Mouse (Mus musculus): ENCODE measurements around the gene Rhobtb3.

Gene Rhobtb3

DNA sequence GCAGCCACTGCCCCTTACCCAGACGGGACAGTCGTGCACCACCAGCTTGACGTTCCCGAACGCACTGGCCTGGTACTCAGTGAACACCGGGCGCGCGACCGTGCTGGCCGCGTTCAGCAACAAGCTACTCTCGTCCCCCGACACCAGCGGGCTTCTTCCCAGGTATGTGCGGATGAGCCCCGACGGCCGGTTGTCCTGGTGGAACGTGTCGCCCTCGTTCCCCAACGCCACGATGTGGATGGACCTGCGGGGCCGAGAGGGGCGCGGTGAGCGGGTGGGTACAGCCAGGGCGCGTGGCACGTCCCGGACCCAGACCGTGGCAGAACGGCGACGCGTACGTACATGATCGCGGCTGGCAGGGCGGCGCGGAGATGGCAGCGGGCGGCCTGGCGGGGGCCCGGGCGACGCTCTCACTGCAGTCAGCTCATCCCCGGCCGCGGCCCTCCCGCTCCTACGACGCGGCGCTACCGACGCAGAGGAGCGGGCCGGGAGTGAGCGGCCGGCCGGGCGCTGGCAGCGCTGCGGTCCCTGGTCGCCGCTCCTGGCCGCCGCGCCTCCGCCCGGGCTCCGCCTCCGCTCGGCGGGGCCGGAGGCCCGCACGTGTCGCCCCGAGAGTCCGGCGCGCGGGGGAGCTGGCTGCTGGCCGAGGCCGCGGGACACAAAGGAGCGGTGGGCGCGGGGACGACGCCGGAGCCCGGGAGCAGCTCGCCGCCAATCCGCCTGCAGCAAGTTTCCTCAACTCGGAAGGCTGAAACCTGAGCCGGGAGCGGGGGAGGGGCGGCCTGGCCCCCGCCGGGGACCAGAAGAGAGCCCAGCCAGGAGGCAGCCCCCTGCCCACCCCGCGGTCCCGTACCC is at the start of gene Rhobtb3:
Rhobtb3 (minus strand) TSS at position 737 of the 855 bp plus-strand sequence.
- in situ Hi-C loops (cut with MboI; ENCODE audit: low sequenced_read_pairs), result no loop called here

DNA sequence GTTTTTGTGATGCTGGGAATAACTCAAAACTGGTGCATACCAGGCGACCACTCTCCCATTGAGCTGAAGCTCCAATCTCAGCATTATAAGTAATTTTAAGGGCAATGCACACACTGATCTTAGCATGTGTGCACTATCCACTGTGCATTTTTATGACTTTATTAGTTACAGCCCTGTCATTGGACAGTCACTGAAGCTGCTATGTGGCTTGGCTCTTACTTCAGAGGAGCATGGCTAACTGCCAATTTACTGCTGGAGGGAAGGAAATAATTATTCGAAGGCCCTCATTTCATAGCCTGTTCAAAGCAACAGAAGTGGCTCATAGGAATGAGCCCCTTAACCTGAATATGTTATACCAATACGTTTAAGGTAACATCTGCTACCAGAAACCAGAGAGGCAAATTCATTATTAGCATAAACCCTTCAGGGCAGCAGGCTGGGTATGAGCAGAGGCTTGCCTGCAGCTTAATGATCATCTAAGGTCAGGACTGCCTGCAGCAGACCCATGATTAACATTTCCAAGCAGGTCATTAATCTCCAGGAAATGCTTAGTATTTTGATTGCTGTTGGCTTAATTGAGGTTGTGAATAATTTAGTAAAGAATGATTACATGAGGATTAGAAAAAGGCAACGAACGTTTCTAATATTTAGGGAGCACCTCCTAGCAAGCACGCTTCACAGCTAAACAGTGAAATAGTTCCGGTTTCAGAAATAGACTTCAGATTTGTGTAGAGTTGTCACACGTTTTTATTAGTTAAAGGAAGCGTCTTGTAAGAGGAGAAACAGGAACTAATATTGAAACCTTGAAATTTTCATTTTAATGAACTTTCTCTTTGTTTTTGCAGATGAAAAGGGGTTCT is 48.7 kb upstream of the Rhobtb3 start:
- in situ Hi-C loops (cut with MboI; ENCODE audit: low sequenced_read_pairs), result no loop called here

DNA sequence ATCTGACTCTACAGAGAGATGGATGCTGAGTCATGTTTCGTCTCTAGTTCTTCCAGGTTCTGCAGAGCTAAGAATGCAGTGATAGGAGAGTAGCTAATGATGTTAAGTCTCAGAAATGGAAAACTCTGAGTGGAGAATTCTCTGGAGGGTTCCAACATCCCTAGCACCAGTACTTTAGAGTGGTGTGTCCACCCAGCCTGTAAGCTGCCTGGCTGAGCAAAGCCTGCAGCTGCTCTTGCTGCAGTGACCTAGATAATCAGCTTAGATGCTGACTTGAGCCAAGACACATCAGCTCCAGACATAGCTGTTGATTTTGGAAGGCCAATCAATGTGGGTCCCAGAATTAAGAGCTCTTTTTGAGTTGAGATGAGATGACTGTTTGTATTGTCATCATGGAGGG is 44.4 kb upstream of the Rhobtb3 start:
- in situ Hi-C loops (cut with MboI; ENCODE audit: low sequenced_read_pairs), result no loop called here

DNA sequence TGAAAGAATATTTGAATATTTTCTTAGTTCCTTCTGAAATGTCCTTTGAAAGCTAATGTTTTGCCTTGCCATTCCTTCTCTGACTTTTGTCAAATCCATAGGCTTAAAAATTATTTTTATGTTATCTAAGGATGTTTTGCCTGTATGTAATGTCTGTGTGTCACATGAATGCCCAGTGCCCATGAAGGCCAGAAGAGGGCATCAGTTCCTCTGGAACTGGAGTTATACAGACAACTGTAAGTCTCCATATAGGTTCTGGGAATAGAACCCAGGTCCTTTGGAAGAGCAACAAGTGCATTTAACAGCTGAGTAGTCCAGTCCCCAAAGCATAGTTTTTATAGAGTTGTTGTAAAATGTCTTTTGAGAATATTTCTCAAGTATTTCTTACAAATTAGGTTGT is 38.2 kb upstream of the Rhobtb3 start:
- in situ Hi-C loops (cut with MboI; ENCODE audit: low sequenced_read_pairs), result no loop called here

DNA sequence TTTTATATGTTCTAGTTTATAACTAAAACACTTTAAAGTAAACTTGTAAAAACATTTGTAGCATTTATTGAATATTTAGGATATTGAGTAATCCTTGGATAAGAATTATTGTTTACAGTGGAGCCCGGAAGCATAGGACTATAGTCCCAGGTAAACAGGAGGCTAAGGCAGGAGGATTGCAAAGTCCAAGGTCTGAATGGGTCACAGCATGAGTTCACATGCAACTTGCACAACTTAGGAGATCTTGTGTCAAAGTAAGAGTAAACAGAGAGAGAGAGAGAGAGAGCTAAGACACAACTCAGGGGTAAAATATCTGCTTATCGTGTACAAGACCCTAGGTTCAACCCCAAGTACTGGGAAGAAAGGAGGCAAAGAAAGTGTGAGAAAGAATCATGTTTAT is 32.9 kb upstream of the Rhobtb3 start:
- in situ Hi-C loops (cut with MboI; ENCODE audit: low sequenced_read_pairs), result no loop called here

DNA sequence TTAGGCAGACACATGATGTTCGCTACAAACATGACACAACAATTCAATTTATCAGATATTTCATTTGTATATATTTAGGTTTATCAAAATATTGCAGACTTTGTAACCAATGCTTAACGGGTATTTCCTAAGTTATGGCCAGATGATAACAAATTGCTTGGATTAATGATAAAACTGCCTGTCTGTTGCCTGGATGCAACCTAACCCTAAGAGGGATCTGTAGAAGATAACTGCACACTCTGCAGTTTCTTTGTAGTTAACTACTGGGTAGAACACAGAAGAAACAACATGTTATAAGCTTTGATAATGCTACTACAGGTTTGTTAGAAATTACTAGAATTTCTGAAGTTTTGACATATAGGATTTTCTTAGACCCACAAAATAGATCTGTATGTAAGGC is 32.5 kb upstream of the Rhobtb3 start:
- in situ Hi-C loops (cut with MboI; ENCODE audit: low sequenced_read_pairs), result no loop called here

DNA sequence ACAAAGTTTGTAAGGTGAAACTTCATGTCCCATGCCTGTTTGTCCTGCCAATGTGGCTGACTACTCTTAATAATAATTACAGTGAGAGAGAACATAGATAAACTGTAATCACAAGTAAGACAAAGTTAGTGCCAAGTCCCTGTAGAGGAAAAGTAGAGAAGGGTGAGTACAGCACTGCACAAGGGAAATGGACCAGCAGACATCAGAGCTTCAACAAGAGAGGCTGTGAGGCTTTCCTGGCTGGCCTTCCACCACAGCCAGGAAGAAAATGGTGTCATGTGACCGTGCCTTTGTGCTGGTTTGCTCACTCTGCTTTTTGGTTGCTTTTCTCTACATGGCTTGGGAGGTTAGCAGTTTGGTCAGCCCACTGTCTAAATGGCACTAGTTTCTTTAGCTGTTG is 31.9 kb upstream of the Rhobtb3 start:
- in situ Hi-C loops (cut with MboI; ENCODE audit: low sequenced_read_pairs), result no loop called here

DNA sequence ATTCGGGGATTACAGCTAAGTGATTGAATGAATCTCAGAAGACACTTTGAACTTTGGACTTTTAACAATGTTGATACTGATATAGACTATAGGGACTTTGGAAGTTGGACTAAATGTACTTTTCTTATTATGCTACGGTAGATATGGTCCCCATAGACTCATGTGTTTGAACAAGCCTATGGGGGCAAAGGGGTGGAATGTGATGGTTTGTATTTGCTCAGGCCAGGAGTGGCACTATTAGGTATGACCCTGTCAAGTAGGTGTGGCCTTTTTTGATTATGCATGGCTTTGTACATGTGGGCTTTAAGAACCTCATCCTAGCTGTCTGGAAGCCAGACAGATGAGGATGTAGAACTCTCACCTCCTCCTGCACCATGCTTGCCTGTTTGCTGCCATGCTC is 30.8 kb upstream of the Rhobtb3 start:
- in situ Hi-C loops (cut with MboI; ENCODE audit: low sequenced_read_pairs), result no loop called here

DNA sequence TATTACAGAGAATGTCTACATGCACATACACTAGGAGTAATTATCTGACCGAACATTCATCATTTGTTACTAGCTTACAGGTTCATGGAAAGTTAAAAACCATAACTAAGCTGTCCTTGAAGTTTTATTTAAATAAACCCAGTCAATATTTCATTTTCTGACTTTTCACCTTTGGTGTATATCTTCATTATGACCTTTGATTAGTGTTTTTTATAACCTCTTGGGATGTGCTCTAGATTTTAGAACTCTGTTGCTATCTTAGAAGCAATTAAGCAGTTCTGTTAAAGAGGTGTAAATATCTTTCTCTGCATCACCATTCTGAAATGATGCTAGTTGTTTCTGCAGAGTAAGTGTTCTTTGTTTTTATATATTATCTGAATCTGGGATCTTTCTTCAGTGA is 23.1 kb upstream of the Rhobtb3 start, which contains the start of gene Spata9:
Spata9 (plus strand) TSS at position 301 of the 400 bp plus-strand sequence.
- in situ Hi-C loops (cut with MboI; ENCODE audit: low sequenced_read_pairs), result no loop called here

DNA sequence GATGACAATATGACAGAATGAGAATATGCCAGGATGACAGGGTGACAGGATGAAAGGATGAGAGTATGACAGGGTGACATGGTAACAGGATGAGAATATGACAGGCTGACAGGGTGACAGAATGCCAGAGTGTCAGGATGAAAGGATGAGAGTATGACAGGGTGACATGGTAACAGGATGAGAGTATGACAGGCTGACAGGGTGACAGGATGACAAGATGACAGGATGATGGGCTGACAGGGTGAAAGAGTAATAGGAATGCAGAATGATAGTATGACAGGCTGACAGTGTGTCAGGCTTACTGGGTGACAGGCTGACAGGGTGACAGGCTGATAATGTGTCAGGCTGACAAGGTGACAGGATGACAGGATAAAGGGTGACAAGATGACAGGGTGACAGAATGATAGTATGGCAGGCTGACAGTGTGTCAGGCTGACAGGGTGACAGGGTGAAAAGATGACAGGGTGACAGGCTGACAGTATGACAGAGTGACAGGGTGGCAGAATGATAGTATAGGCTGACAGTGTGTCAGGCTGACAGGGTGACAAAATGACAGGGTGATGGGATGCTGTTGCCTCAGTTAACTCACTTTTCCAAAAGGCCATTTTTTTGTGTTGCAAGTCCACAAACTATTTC is 11.8 kb upstream of the Rhobtb3 start:
- in situ Hi-C loops (cut with MboI; ENCODE audit: low sequenced_read_pairs), result no loop called here

DNA sequence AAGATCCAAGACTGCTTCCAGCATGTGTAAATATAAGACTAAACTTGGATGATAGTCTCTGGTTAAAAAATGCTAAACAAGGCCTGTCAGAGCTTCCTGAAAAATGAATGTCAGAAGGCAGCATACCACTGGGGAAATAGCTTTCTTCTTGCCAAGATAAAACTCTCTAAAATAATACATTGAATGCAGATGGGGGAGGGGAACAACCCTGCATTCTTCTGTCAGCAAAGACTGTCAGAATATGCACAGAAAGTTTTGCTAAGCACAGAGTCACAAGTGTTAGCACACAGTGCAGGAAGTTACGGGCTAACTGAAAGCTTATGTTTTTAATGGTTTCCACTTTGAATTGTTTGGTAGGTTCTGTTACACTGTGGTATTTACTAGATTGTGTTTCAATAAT is 6.6 kb upstream of the Rhobtb3 start:
- in situ Hi-C loops (cut with MboI; ENCODE audit: low sequenced_read_pairs), result no loop called here

DNA sequence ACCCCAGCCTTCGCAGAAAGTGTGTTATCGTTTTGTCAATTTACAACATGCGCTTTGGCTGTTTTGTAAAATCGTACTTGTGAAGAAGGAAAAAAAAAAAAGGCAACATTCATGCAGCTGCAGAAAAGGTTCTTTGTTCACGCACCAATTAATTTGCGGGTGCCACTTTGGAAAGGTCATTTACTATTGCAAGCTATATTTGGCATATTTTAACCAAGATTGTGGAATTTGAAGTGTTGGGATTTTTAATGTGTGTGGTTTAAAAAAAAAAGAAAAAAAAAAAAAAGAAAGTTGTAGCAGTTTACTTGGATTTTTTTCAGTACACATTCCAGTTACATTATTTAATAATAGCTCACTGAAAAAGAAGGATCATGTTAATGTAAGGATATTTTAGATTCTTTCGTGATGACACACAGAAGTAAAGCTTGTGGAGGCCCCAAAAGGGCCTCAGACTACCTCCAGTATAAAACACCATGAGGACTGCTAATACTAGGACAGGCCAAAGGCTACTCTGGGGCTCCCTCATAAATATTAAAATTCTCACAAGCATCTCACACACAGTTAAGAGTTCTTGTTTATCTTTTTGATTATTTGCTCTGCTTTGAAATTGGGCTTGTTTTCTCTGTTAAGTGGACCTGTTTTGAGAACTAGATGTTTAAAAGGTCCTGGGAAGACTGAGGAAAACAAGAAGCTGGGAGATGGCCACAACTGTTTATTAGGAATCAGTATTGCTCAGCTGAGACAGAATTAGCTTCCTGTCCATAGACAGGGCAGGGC is 507 bp upstream of the Rhobtb3 start:
- in situ Hi-C loops (cut with MboI; ENCODE audit: low sequenced_read_pairs), result no loop called here

DNA sequence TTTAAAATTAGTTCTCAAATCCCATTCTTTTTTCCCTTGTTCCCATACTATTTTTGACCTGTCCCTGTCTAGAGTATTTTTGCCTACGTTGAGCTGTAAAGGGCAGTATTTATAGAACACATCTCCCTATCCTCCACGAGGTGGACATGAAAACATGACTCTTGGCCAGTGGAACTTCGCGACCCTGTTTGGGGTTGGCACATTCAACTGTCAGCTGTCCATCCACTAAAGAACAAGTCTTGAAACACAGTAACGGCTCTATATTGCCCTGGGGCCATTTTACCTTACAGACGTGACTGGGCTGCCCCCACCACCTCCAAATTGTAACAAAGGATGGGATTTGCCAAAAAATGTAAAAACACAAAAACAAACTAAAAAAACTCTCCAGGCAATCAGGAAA is 994 bp downstream of the Rhobtb3 start:
- in situ Hi-C loops (cut with MboI; ENCODE audit: low sequenced_read_pairs), result no loop called here

DNA sequence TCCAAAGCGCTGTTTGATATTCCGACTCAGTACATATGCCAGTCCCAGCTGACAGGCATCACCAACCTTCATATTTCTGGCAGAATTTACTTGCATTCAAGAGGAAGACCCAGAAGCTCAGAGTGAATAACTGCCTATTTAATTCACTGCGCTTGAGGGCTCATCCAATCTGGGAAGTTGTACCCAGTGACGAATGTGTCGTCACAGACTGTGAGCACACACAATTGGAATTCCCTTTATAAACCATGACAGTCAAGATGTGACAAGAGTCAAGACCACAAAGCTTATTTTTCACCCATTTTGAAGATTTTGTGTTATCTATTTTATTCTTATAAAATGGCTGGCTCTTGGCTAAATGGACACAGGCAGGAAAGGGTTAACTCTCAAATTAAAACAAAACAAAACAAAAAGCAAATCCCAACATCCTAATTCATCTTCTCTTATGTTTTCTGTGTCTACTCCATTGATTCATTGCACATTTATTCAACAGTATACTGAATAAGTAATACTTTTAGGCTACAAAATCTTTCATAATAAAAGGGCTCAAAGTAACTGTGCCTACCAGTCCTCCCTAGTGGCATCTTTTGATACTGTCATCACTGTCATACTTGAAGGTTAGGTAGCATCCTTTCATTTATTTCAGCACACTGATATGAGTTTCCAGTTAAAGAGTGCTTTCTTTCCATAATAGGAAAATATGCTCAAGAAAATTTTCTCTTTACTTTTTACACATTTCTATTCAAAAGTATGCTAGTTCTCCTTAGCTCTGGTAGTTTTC is 2.0 kb downstream of the Rhobtb3 start:
- in situ Hi-C loops (cut with MboI; ENCODE audit: low sequenced_read_pairs), result no loop called here

DNA sequence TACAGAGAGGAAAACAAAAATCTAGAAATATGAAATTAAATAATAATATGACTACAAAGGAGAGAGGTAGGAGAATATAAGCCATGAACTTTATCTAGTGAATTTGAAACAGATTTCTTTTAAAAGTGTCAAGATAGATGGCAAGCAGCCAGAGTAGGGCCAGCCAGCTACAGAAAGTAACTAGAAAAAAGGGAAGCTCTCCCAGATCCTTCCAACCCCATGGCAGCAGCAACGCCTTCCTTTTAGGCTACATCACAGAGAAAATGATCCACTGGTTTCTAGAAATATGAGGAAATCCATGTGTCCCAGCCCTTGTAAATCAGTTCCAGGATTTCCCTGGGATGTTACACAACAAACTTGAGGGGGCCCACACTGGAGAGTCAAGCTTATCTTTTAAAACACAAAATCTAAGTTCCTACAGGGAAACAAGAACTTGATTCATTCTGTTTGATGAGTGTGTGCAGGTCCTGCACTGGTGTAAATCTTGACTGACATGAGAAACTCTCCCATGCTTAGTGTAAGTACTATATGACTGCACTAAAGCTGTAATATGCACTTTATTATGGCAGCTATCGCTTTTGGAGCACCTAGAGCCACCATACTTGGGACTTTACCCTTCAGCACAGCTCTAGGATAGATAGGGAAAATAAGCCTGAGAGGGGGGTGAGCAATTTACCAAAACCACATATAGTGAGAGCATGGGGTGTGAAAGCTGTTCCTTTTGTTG is 2.8 kb downstream of the Rhobtb3 start:
- in situ Hi-C loops (cut with MboI; ENCODE audit: low sequenced_read_pairs), result no loop called here

DNA sequence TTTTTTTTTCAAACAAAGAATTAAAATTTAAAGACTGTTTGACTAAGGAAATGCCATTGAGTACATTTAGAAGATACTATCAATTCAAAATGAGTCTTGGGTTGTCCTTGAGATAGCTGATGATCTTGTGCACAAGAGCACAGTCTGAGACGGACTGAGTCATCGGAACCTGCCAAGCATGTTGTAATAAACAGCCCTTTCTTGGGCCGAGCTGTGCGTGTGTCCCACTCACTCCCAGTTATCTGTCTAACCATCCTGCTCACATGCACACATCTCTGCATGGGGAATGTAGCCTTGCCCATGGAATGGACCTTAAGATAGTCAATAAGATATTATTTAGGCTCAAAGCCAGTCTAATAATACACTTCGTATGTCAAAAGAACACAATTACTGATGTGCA is 4.9 kb downstream of the Rhobtb3 start:
- in situ Hi-C loops (cut with MboI; ENCODE audit: low sequenced_read_pairs), result no loop called here

DNA sequence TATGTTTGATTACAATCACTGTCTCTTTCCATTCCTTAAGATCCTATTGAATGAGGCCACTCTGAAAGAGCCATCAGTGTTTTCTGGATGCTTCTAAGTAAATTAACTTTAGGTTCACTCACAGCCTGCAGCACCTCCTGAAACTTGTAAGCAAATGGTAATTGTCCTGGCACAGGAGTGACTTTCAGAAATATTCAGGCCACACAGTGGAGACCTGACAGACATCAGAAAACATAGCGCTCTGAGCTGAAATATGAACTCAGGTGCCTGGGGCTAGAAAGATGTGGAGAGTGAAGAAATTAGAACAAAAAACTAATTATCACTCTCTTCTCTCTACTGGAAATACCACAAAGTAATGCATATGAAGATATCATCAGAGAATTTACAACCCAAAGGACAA is 10.4 kb downstream of the Rhobtb3 start:
- in situ Hi-C loops (cut with MboI; ENCODE audit: low sequenced_read_pairs), result no loop called here

DNA sequence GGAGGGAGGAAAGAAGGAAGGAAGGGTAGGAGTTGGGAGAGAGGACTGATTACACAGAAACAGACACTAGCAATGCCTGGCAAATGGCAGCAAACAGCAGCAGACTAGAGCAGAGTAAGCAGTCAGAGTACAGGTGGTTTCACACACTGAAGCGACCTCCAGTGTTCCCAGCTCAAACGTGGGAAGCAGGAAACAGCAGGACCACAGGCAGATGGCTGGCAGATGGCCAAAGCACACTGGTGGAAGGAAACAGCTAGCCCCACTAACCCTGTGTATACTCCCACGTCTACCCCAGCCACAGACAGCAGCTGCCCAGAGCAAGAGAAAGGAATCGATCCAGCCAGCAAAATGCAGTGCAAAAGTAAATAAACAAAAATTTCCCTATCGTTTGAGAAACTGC is 12.7 kb downstream of the Rhobtb3 start:
- in situ Hi-C loops (cut with MboI; ENCODE audit: low sequenced_read_pairs), result no loop called here

DNA sequence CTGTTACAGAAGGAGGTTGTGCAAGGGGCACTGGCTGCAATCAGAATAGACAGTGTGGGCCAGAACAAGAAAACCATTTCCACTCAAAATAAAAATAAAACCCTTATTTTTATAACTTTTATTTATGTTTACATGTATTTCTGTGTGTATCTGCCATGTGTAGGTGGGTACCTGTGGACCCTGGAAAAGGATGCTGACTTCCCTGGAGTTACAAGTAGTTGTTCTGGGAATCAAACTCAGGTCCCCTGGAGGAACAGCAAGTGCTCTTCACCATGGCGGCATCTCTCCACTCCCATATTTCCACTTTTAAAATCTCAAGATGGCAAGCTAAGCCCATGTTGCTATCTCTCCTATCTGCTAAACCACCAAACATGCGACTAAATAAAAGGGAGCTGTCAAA is 13.1 kb downstream of the Rhobtb3 start:
- in situ Hi-C loops (cut with MboI; ENCODE audit: low sequenced_read_pairs), result no loop called here
